Mouse (Mus musculus): ENCODE measurements at regions not wholly inside any gene's neighbourhood (a gene's known extent, or its start where the extent isn't known, plus 50 kb on each side); places are given as distances from the start of the nearest gene placed in this dataset.
"Not testable (repeated sequence)": the region's sequence is repeated elsewhere in the genome, so short reads cannot be mapped to it uniquely, and the experiment has no call there.

GRCm38 (mm10) chr1:185933623-185934022 lies 183.5 kb downstream of the Lyplal1 start:
- 93% methylated on average over 3 of the region's 3 CpGs for WGBS
- H3K36me3 ChIP-seq (ENCODE audit: control insufficient read depth, insufficient read depth, low read length): no peaks in the 10 kb centered on the region
- H3K4me1 ChIP-seq (ENCODE audit: control insufficient read depth, insufficient read depth, low read length): no peaks in the 10 kb centered on the region
- DNase-seq: no peak
- no peak for TF ChIP-seq CTCF (conservative IDR thresholded peaks at IDR 0.05; ENCODE audit: insufficient read depth, insufficient read length, low read depth, low read length)
- no peak for TF ChIP-seq POLR2A (IDR thresholded peaks at IDR 0.05; ENCODE audit: low read depth, low read length)
- H3K27me3 ChIP-seq (replicated peaks; ENCODE audit: control insufficient read depth, insufficient read depth, low read length): no peaks in the 10 kb centered on the region
- no peak overlapping the region for H3K27ac ChIP-seq (ENCODE audit: insufficient read depth, low read depth, low read length)
- no peak overlapping the region for H3K4me3 ChIP-seq (ENCODE audit: insufficient read depth, low read depth, low read length)

- no peaks in the 10 kb centered on the region for H3K36me3 ChIP-seq (ENCODE audit: control insufficient read depth, insufficient read depth, low read length)
- no peak for TF ChIP-seq POLR2A (IDR thresholded peaks at IDR 0.05; ENCODE audit: low read depth, low read length)
- TF ChIP-seq CTCF (conservative IDR thresholded peaks at IDR 0.05; ENCODE audit: insufficient read depth, insufficient read length, low read depth, low read length): no peak
- no peaks in the 10 kb centered on the region for H3K4me1 ChIP-seq (ENCODE audit: control insufficient read depth, insufficient read depth, low read length)
- no peaks in the 10 kb centered on the region for H3K27me3 ChIP-seq (replicated peaks; ENCODE audit: control insufficient read depth, insufficient read depth, low read length)
- H3K27ac ChIP-seq (ENCODE audit: insufficient read depth, low read depth, low read length): no peak overlapping the region
- no peak for DNase-seq
- no peak overlapping the region for H3K4me3 ChIP-seq (ENCODE audit: insufficient read depth, low read depth, low read length)
Observed at GRCm38 (mm10) chr1:185937026-185937425, 180.1 kb downstream of the Lyplal1 start.

- DNase-seq: no peak
- Histone ChIP-seq H3K4me3 (ENCODE audit: insufficient read depth, low read depth, low read length) (no peak overlapping the region), H3K27me3 (replicated peaks; ENCODE audit: control insufficient read depth, insufficient read depth, low read length) (no peaks in the 10 kb centered on the region), H3K4me1 (ENCODE audit: control insufficient read depth, insufficient read depth, low read length) (no peaks in the 10 kb centered on the region), H3K27ac (ENCODE audit: insufficient read depth, low read depth, low read length) (no peak overlapping the region), H3K36me3 (ENCODE audit: control insufficient read depth, insufficient read depth, low read length) (no peaks in the 10 kb centered on the region)
- TF ChIP-seq POLR2A (IDR thresholded peaks at IDR 0.05; ENCODE audit: low read depth, low read length): no peak
- no peak for TF ChIP-seq CTCF (conservative IDR thresholded peaks at IDR 0.05; ENCODE audit: insufficient read depth, insufficient read length, low read depth, low read length)
- WGBS: 89% methylated on average over 3 of the region's 3 CpGs
Observed at GRCm38 (mm10) chr1:185939914-185940313, 177.2 kb downstream of the Lyplal1 start.

GRCm38 (mm10) chr1:185940511-185940910 lies 176.6 kb downstream of the Lyplal1 start:
- no peaks in the 10 kb centered on the region for H3K27me3 ChIP-seq (replicated peaks; ENCODE audit: control insufficient read depth, insufficient read depth, low read length)
- H3K4me3 ChIP-seq (ENCODE audit: insufficient read depth, low read depth, low read length): no peak overlapping the region
- no peak overlapping the region for H3K27ac ChIP-seq (ENCODE audit: insufficient read depth, low read depth, low read length)
- no peaks in the 10 kb centered on the region for H3K36me3 ChIP-seq (ENCODE audit: control insufficient read depth, insufficient read depth, low read length)
- TF ChIP-seq CTCF (conservative IDR thresholded peaks at IDR 0.05; ENCODE audit: insufficient read depth, insufficient read length, low read depth, low read length) (no peak), POLR2A (IDR thresholded peaks at IDR 0.05; ENCODE audit: low read depth, low read length) (no peak)
- 88% methylated on average over 1 of the region's 1 CpGs for WGBS
- H3K4me1 ChIP-seq (ENCODE audit: control insufficient read depth, insufficient read depth, low read length): no peaks in the 10 kb centered on the region
- no peak for DNase-seq

- WGBS: 85% methylated on average over 1 of the region's 1 CpGs
- no peaks in the 10 kb centered on the region for H3K36me3 ChIP-seq (ENCODE audit: control insufficient read depth, insufficient read depth, low read length)
- TF ChIP-seq CTCF (conservative IDR thresholded peaks at IDR 0.05; ENCODE audit: insufficient read depth, insufficient read length, low read depth, low read length): no peak
- no peak for TF ChIP-seq POLR2A (IDR thresholded peaks at IDR 0.05; ENCODE audit: low read depth, low read length)
- H3K27ac ChIP-seq (ENCODE audit: insufficient read depth, low read depth, low read length): no peak overlapping the region
- no peaks in the 10 kb centered on the region for H3K4me1 ChIP-seq (ENCODE audit: control insufficient read depth, insufficient read depth, low read length)
- H3K27me3 ChIP-seq (replicated peaks; ENCODE audit: control insufficient read depth, insufficient read depth, low read length): no peaks in the 10 kb centered on the region
- no peak for DNase-seq
- no peak overlapping the region for H3K4me3 ChIP-seq (ENCODE audit: insufficient read depth, low read depth, low read length)
Observed at GRCm38 (mm10) chr1:185951163-185951562, 165.9 kb downstream of the Lyplal1 start.

GRCm38 (mm10) chr1:185955821-185956220 lies 161.3 kb downstream of the Lyplal1 start:
- 58% methylated on average over 1 of the region's 1 CpGs for WGBS

GRCm38 (mm10) chr1:185957557-185957956 lies 159.6 kb downstream of the Lyplal1 start:
- no peaks in the 10 kb centered on the region for H3K36me3 ChIP-seq (ENCODE audit: control insufficient read depth, insufficient read depth, low read length)
- 60% methylated on average over 3 of the region's 3 CpGs for WGBS
- peak; percentile 59 for DNase-seq

More at GRCm38 (mm10) chr1:185955821-185956220, 161.3 kb downstream of the Lyplal1 start:
- not testable (repeated sequence) for DNase-seq; H3K4me3 ChIP-seq (ENCODE audit: insufficient read depth, low read depth, low read length); H3K4me1 ChIP-seq (ENCODE audit: control insufficient read depth, insufficient read depth, low read length); H3K27ac ChIP-seq (ENCODE audit: insufficient read depth, low read depth, low read length); H3K36me3 ChIP-seq (ENCODE audit: control insufficient read depth, insufficient read depth, low read length); H3K27me3 ChIP-seq (replicated peaks; ENCODE audit: control insufficient read depth, insufficient read depth, low read length)

GRCm38 (mm10) chr1:185958276-185958675 lies 158.8 kb downstream of the Lyplal1 start:
- TF ChIP-seq POLR2A (IDR thresholded peaks at IDR 0.05; ENCODE audit: low read depth, low read length) (no peak), CTCF (conservative IDR thresholded peaks at IDR 0.05; ENCODE audit: insufficient read depth, insufficient read length, low read depth, low read length) (no peak)
- WGBS: 34% methylated on average over 10 of the region's 10 CpGs
- Histone ChIP-seq H3K4me1 (ENCODE audit: control insufficient read depth, insufficient read depth, low read length) (no peaks in the 10 kb centered on the region), H3K4me3 (ENCODE audit: insufficient read depth, low read depth, low read length) (no peak overlapping the region), H3K27ac (ENCODE audit: insufficient read depth, low read depth, low read length) (no peak overlapping the region), H3K27me3 (replicated peaks; ENCODE audit: control insufficient read depth, insufficient read depth, low read length) (no peaks in the 10 kb centered on the region), H3K36me3 (ENCODE audit: control insufficient read depth, insufficient read depth, low read length) (no peaks in the 10 kb centered on the region)
- no peak for DNase-seq

More at GRCm38 (mm10) chr1:185957557-185957956, 159.6 kb downstream of the Lyplal1 start:
- Histone ChIP-seq H3K27me3 (replicated peaks; ENCODE audit: control insufficient read depth, insufficient read depth, low read length) (no peaks in the 10 kb centered on the region), H3K27ac (ENCODE audit: insufficient read depth, low read depth, low read length) (no peak overlapping the region), H3K4me1 (ENCODE audit: control insufficient read depth, insufficient read depth, low read length) (no peaks in the 10 kb centered on the region), H3K4me3 (ENCODE audit: insufficient read depth, low read depth, low read length) (no peak overlapping the region)
- TF ChIP-seq CTCF (conservative IDR thresholded peaks at IDR 0.05; ENCODE audit: insufficient read depth, insufficient read length, low read depth, low read length): no peak
- TF ChIP-seq POLR2A (IDR thresholded peaks at IDR 0.05; ENCODE audit: low read depth, low read length): no peak

Data from kidney, adult 2 months (tissue).